Mouse (Mus musculus): ENCODE measurements around the gene Cd9.

DNA sequence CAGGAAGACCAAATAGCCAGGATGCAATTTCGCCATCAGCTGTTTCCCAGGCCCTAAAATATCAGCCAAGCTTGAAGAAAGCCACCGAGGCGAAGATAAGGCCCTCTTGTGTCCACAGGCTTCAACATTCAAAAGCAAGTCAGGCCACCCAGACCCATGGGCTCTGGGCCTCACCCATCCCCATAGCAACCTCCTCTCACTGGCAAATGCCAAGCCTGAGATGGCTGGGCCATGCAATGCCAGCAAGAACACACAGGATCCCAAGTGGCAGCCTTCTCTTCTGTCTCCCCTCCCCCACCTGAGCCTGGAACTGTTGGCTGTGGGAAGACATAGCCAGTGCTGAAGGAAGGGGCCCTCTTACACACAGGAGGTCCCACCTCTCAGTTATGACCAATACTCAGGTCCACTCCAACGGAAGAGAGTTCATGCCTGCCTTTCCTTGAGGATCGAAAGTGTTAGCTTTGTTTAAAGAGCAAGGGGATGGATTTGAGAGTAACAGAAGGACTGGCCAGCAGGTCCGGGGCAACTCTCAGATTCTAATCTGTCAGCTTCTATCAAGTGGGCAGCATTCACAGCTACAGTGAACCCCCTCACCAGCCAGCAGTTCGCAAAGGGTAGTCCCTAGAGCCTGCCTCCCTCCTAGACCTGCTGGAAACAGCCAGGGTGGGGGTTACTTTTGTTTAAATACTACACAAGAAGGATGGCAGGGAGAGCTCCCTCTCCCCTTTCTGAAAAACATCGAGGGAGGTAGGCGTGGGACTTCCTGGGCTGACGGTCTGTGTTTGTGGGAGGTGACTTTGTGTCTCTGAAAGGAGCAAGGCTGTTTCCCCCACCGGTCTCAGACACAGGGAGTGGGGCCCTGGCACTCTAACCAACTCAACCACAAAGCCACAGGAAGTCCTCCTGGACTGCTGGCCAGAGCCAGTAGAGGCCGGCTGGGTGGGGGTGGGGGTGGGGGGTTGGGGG, 13.9 kb downstream of the Cd9 start:
- TF ChIP-seq POLR2A (IDR thresholded peaks at IDR 0.05; ENCODE audit: insufficient read depth, low read depth, low read length) (no peak), CTCF (IDR thresholded peaks at IDR 0.05) (no peak), EP300 (IDR thresholded peaks at IDR 0.05; ENCODE audit: insufficient read depth, low read depth, low read length) (0 out of 2 replicates have a peak, but pooled peaks have one; percentile 9)
